Mouse (Mus musculus) hematopoietic multipotent progenitor cell, adult 10-12 weeks (in vitro differentiated cells): Measurements from ENCODE around the gene Wdr60. TPM values are rescaled to one million over a fixed set of nuclear protein-coding genes. Genes with fewer than 3 reads are reported as not detected.

ENCODE experiments used
- polyA plus RNA-seq: library from polyadenylated mRNA; stranded (reverse); fragments of >175 nt; gene quantifications from 2 replicates; pipeline ENCODE4 v1.2.3, GENCODE M21; 2012; ENCODE audit warnings: low replicate concordance

Wdr60 gene
- 0.90 and 3.1 TPM in 2 replicates for polyA plus RNA-seq

GRCm38 (mm10) chr12:116262555-116263341 lies at the start of gene Wdr60:
Wdr60 (minus strand) TSS chr12:116263022.

GRCm38 (mm10) chr12:116280653-116281364 lies 18.0 kb upstream of the Wdr60 start, which contains the start of gene Esyt2:
Esyt2 (plus strand) TSS chr12:116281196.

GRCm38 (mm10) chr12:116275086-116275485 lies 12.3 kb upstream of the Wdr60 start, which contains the start of gene Gm11027:
Gm11027 (plus strand) TSS chr12:116275386.

Other genes with a start within 250 kb of the Wdr60 start
- 0.54 and 2.3 TPM in 2 replicates for gene Zfp386, start 215.3 kb downstream of the Wdr60 start, polyA plus RNA-seq
- 0.09 and 0.76 TPM in 2 replicates for gene Vipr2, start 185.3 kb downstream of the Wdr60 start, polyA plus RNA-seq
- gene Gm11027, start 12.4 kb upstream of the Wdr60 start, polyA plus RNA-seq: not detected in 2 replicates
- 25.7 and 35.0 TPM in 2 replicates for gene Esyt2, start 18.2 kb upstream of the Wdr60 start, polyA plus RNA-seq
- 4.8 and 7.3 TPM in 2 replicates for gene Ncapg2, start 142.4 kb upstream of the Wdr60 start, polyA plus RNA-seq
- gene Ptprn2, start 222.7 kb upstream of the Wdr60 start, polyA plus RNA-seq: 0.04 TPM in 1 of 2 replicates, not detected in the other